Mouse (Mus musculus) megakaryocyte-erythroid progenitor cell, adult 5-6 weeks (primary cell): ENCODE measurements around the gene Knstrn. TPM values are rescaled to one million over a fixed set of nuclear protein-coding genes. Genes with fewer than 3 reads are reported as not detected.

Experiments
- ATAC-seq: replicated peaks from 2 replicates; pipeline ENCODE4 v1.8.0; 2016; ENCODE audit warnings: mild to moderate bottlenecking, inconsistent platforms; ENCODE audit not compliant: severe bottlenecking, poor library complexity, low FRiP score, low TSS enrichment
- total RNA-seq, 2 experiments: library from RNA; stranded (forward) in 1 of 2; stranded (reverse) in 1 of 2; fragments of 200-1000, 215-1000 nt in 1 of 2; fragments of >200 nt in 1 of 2; fragmentation: Nextera tagmentation in 1 of 2; gene quantifications; 2 replicates each; pipeline ENCODE4 v1.2.3; 2014 to 2017

The Knstrn gene
- total RNA-seq, 2 experiments from 2014 or later, result 22.4 to 59.1 TPM

DNA sequence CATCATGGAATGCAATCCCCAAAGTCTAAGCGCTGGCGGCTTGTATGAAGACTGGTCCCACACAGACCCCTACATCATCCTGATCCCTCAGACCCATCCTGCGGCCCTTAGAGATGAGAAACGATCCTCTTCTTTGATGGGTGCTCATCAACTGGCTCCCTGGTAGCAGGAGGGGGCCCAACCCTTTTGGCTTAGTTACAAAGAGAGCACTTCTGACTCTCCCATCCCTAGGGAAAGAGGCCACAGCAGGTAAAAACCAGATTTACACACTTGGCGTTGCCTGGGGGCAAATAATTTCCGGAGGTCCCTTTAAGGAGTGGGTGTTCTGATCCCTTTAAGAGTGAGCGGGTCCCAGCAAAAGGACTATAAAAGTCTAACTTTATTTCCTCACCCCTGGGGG is 83.6 kb downstream of the Knstrn start:
- ATAC-seq, result no peak

DNA sequence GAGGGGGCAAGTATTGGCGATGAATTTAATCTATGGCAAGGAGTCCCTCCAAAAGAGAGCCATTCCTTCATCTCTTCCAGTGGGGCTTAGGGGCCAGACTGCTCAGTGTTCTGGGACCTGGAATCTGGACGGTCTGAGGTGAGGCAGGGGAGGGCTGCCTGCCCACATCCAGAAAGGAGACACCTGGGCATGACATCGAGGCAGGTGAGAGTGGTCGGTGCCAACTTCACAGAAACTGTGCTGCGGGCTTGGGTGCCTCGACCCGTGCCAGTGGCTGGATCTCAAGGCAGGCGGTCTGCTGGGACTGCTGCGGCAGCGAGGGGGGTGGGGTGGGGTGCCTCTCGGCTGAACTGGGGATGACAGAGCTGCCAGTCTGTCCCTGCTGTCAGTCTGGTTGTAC is 84.0 kb downstream of the Knstrn start:
- ATAC-seq, result no peak

DNA sequence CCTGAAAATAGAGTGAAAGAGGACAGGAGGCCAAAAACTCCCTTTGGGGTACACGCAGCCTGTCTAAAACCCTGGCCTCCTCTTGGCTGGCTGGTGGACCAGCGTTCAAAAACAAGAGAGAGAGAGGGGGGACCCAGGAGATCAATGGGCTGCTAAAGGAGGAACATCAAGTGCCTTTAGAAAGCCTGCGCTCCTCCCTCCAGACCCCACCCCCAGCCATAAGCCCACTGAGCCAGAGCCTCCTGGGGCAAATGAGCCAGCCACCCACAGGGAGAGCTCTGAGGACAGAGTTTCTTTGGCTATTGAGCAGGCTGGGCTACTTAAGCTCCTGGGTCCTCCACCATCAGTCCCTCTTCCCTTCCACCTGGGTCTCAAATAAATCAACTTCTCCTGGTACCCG is 85.0 kb downstream of the Knstrn start:
- no peak for ATAC-seq

DNA sequence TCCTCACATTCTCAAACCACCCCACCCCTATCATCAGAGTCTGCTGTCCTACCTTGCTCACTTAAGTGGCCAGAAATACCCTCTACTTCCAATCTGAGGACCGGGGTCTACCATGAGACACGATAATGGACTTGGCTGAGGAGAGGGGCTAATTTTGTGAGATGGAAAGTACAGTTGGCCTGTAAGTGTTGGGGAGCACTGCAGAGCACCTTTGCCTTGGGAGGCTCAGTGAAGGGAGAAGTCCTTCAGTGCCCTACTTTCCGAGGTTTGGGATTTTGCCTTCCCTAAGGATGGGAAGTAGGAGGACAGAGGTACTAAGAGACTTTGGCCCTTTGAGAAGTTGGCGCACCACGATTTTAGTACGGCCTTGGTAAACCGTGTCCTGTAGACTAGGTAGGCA is 85.5 kb downstream of the Knstrn start:
- no peak for ATAC-seq

DNA sequence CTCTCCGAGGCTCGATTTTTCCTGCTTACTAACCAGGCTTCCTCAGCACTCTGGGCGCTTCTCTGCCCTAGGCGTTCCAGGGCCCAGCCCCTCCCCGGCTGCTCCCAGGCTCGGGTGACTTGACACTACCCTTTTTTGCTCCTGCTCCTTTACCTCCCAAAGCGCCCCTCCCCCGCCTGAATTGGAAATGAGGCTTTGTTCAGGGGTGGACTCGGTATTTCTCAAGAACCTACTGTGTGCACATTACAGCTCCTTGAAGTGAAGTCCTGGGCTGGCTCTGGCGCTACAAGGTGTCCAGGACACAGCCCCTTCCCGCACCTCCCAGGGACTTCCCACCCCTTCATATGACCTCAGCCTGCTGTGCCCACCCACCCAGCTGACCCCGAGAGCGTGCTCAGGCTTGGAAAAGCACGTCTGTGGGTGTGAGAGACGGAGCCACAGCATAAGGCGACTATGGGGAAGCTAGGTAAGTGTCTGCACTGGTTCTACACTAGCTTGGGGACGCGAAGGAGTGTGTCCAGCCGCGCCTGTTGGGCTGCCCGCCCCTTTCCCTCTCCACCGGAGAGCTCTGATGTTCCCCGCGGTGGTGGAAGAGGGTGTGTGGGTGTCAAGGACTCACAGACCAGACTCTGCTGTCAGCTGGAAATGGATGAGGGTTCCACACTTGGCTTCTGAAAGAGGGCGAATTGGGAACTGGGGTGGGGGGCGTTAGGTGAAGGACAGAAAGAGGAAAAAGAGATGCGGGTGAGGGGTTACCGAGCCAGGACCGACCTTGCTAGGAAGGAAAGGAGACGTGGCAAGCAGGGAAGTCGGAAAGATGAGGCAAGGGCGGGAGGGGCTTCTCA is 86.4 kb downstream of the Knstrn start, which contains the start of gene Bahd1:
Bahd1 (plus strand) TSS at position 397 of the 845 bp plus-strand sequence.
- no peak for ATAC-seq

DNA sequence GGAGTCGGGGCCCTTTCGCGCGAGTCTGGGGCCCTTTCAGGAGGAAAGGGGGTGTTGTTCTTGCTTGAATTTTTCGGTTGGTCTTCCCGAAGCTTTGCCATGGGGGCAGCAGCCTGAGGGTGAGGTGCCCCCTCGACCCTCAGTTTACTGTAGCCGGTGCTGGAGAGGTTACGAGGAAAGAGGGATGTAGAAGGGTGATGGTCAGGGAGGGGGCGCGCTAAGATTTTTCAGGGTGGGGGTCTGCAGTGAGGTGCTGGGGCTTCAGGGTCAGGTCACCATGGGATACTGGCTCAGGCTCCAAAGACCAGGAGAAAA is 87.0 kb downstream of the Knstrn start:
- no peak for ATAC-seq

DNA sequence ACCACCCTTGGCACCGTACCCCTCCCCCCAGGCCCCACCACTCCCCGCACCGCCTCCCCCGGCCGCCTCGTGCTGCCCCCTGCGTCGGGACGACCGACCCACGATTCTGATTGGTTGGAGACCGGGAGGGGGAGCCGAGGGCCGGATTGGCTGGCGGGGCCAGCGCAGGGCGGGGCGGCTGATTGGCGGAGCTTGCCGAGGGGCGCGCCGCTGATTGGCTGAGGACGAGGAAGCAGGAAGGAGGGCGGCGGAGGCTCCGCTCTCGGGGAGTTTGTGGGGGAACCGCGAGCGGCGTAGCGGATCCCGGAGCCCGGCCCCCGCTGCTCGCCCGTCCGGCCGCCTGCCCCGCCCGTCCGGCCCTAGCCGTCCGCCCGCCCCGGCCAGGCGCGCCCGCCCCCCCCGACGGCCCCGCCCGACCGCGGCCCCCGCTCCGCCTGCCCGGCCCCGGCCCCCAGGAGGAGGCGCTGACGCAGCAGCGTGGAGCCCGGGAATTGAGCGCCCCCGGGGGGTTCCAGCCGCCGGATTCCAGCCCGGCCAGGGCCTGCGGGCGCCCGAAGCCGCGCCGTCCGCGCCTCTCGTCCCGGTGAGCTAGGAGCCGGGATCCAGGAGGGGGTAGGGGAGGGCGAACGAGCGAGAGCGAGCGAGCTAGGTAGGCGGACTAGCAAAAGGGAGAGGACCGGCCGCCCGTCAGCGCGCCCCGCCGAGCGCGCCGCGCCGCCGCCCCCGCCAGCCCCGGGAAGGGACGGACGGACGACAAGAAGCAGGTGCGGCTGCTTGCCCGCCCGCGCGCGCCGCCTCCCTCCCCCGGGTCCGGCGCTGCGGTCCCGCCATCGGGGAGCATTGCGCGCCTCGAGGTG is 87.6 kb downstream of the Knstrn start:
- ATAC-seq, result peak; percentile 85

DNA sequence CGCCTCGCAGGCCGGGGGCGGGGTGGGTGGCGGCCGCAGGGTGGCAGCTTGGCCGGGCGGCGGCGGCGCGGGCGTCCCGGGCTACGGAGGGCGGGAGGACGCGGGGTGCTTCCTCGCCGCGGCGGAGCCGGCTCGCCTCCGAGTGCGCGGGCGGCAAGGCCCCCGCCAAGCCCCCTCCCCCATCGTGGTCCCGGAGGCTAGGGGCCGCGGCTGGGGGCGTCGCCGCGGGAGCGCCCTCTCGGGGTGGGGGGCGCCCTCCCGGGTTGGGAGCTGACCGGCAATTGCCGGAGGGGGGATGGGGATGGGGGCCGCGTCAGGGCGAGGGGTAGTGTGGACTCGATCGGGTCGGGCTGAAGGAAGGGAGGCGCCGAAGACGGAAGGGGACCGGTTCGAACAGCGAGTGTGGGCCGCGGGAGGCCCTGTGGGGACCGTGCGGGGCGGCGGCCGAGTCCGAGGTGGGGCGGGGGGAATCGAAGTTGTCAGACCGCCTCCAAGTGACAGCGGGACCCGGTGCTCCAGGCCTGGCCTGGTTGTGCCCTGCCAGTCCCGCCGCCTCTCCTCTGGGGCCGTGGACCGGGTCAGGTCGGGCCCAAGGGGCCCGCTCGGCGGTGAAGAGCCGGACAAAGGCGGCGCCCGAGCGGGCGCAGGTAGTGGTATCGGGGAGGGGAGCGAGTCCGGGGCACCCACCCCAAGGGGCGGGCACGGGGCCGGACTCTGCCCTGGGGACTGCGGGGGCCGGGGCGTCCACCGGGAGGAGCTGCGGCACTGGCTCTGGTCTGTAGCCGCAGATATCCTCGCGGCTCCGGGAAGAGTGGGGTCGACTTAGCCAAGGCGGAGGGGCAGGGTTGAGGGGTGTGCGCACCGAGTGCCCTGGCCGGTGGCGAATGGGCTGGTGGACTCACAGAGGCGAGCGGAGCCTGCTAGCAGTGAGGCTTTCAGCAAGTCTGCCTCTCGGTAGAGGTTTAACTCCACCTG is 88.5 kb downstream of the Knstrn start:
- ATAC-seq, result peak; percentile 5; the same call in 1 of the 2 replicates

DNA sequence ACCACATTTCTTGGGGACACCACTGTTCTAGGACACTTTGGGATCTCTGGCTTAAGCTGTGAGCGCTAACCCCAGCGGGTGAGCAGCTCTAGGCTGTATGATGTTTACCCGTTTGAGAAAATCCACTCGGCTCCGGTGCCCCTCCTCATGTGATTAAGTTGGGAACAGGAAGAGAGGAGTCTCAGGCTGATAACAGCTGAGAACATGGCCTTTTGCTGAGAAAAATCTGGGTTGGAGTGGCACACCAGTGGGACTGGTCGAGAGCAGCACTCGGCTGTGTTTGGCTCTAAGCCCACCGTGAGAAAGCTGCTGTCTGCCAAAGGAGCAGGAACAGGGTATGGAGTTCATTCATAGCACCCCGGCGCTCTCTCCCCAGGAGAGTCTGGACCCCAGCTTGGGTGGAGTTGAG is 89.5 kb downstream of the Knstrn start:
- no peak for ATAC-seq

Other genes with a start within 250 kb of the Knstrn start
- gene Bub1b, start 215.8 kb upstream of the Knstrn start, total RNA-seq (2014; fragmentation: Nextera tagmentation), result 51.3 and 64.1 TPM in 2 replicates
- 89.9 and 103 TPM in 2 replicates for gene Bub1b, start 215.8 kb upstream of the Knstrn start, total RNA-seq (2017)
- 0.55 and 0.77 TPM in 2 replicates for gene Pak6, start 150.7 kb upstream of the Knstrn start, total RNA-seq (2014; fragmentation: Nextera tagmentation)
- 1.0 and 1.4 TPM in 2 replicates for gene Pak6, start 150.7 kb upstream of the Knstrn start, total RNA-seq (2017)
- gene Ankrd63, start 110.0 kb upstream of the Knstrn start, total RNA-seq (2014; fragmentation: Nextera tagmentation), result not detected in 2 replicates
- gene Ankrd63, start 110.0 kb upstream of the Knstrn start, total RNA-seq (2017), result 0.15 and 0.19 TPM in 2 replicates
- 12.9 and 24.3 TPM in 2 replicates for gene Plcb2, start 85.6 kb upstream of the Knstrn start, total RNA-seq (2014; fragmentation: Nextera tagmentation)
- gene Plcb2, start 85.6 kb upstream of the Knstrn start, total RNA-seq (2017), result 6.2 and 16.3 TPM in 2 replicates
- 14.5 and 20.5 TPM in 2 replicates for gene Inafm2, start 68.2 kb upstream of the Knstrn start, total RNA-seq (2014; fragmentation: Nextera tagmentation)
- 10.1 and 13.9 TPM in 2 replicates for gene Inafm2, start 68.2 kb upstream of the Knstrn start, total RNA-seq (2017)
- 0.27 and 1.5 TPM in 2 replicates for gene Ccdc9b, start 51.3 kb upstream of the Knstrn start, total RNA-seq (2014; fragmentation: Nextera tagmentation)
- 0.09 and 1.3 TPM in 2 replicates for gene Ccdc9b, start 51.3 kb upstream of the Knstrn start, total RNA-seq (2017)
- not detected in 2 replicates for gene Phgr1, start 41.2 kb upstream of the Knstrn start, total RNA-seq (2014; fragmentation: Nextera tagmentation)
- gene Phgr1, start 41.2 kb upstream of the Knstrn start, total RNA-seq (2017), result not detected in 2 replicates
- gene Disp2, start 34.3 kb upstream of the Knstrn start, total RNA-seq (2014; fragmentation: Nextera tagmentation), result not detected in 2 replicates
- not detected in 2 replicates for gene Disp2, start 34.3 kb upstream of the Knstrn start, total RNA-seq (2017)
- 17.9 and 24.0 TPM in 2 replicates for gene Ivd, start 48.0 kb downstream of the Knstrn start, total RNA-seq (2014; fragmentation: Nextera tagmentation)
- gene Ivd, start 48.0 kb downstream of the Knstrn start, total RNA-seq (2017), result 15.7 and 30.3 TPM in 2 replicates
- 11.9 and 13.9 TPM in 2 replicates for gene Bahd1, start 86.4 kb downstream of the Knstrn start, total RNA-seq (2014; fragmentation: Nextera tagmentation)
- 4.9 and 7.2 TPM in 2 replicates for gene Bahd1, start 86.4 kb downstream of the Knstrn start, total RNA-seq (2017)
- 2.2 and 3.6 TPM in 2 replicates for gene Chst14, start 112.5 kb downstream of the Knstrn start, total RNA-seq (2014; fragmentation: Nextera tagmentation)
- gene Chst14, start 112.5 kb downstream of the Knstrn start, total RNA-seq (2017), result 1.1 and 1.7 TPM in 2 replicates
- 15.1 and 18.7 TPM in 2 replicates for gene Ccdc32, start 215.4 kb downstream of the Knstrn start, total RNA-seq (2014; fragmentation: Nextera tagmentation)
- 16.6 and 18.7 TPM in 2 replicates for gene Ccdc32, start 215.4 kb downstream of the Knstrn start, total RNA-seq (2017)
- gene Rpusd2, start 220.8 kb downstream of the Knstrn start, total RNA-seq (2014; fragmentation: Nextera tagmentation), result 19.0 and 25.4 TPM in 2 replicates
- 20.1 and 23.0 TPM in 2 replicates for gene Rpusd2, start 220.8 kb downstream of the Knstrn start, total RNA-seq (2017)
- 79.0 and 81.2 TPM in 2 replicates for gene Knl1, start 233.1 kb downstream of the Knstrn start, total RNA-seq (2014; fragmentation: Nextera tagmentation)
- gene Knl1, start 233.1 kb downstream of the Knstrn start, total RNA-seq (2017), result 89.9 and 91.0 TPM in 2 replicates